Mouse (Mus musculus) granulocyte monocyte progenitor cell, adult 5-6 weeks (primary cell): Measurements from ENCODE around the gene Rab37. TPM values are rescaled to one million over a fixed set of nuclear protein-coding genes. Genes with fewer than 3 reads are reported as not detected.
A peak's percentile ranks its signal among the peaks of the same experiment; 100 is the strongest.

Experiments used
- ATAC-seq: replicated peaks from 2 replicates; pipeline ENCODE4 v1.8.0; 2016; ENCODE audit warnings: mild to moderate bottlenecking, moderate TSS enrichment, inconsistent platforms; ENCODE audit not compliant: poor library complexity, severe bottlenecking
- total RNA-seq, 2 experiments: library from RNA; stranded (forward) in 1 of 2; stranded (reverse) in 1 of 2; fragments of 200-712, 200-1000 nt in 1 of 2; fragments of >200 nt in 1 of 2; fragmentation: Nextera tagmentation in 1 of 2; gene quantifications; 2 replicates each; pipeline ENCODE4 v1.2.3; 2014 to 2017

Rab37 gene
- total RNA-seq, 2 experiments from 2014 or later = 6.5 to 7.1 TPM

DNA sequence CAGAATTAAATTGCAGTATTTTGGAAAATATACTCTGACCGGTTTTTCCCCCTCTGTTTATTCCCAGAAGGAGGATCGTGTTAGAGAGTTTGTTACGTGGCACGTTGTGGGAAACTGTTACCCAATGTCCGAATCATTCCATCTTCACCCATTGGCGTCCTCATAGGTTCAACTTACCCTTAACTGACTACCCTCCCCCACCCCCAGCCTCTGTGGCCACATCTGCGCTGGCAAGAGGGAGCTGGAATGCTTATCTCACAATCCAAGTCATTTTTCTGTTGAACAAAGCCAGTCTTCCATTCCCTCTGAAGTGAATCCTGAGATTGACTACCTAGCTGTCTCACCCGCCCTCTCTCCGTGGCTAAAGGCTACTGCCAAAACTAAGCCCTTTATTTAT lies 71.0 kb downstream of the Rab37 start:
- ATAC-seq = no peak

DNA sequence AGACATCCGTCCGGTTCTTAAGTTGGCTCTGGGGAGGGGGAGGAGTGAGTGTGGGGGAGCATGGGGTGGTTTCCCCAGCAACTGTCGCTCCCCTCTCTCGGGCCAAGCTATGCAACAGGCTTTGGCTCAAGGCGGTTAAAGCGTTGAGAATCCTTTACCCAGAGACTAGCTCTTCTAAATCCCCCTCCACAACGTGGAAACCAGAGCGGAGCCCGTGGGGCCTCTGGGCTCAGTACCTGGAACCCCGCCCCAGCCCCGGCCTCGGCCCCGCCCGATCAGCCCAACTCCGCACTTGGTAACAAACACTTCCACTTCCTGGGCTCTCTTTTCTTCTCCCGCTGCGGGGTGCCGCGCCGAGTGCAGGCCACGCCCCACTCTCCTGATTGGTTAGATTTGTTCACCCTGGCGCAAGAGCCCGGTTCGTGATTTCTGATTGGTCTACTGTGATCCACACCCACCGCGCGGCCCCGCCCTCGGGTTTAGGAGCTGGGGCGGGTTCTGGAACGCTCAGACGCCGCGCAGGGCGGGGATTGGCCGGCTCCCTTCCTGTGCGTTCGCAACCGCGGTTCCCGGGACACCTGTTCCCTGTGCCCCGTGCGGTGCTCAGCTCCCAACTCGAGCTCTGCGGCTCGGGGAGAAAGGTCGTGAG lies 71.7 kb downstream of the Rab37 start, which contains the start of gene Slc9a3r1:
Gene Slc9a3r1, plus strand, starts transcription at position 510 of the 649 bp plus-strand sequence.
- peak; percentile 78 for ATAC-seq

DNA sequence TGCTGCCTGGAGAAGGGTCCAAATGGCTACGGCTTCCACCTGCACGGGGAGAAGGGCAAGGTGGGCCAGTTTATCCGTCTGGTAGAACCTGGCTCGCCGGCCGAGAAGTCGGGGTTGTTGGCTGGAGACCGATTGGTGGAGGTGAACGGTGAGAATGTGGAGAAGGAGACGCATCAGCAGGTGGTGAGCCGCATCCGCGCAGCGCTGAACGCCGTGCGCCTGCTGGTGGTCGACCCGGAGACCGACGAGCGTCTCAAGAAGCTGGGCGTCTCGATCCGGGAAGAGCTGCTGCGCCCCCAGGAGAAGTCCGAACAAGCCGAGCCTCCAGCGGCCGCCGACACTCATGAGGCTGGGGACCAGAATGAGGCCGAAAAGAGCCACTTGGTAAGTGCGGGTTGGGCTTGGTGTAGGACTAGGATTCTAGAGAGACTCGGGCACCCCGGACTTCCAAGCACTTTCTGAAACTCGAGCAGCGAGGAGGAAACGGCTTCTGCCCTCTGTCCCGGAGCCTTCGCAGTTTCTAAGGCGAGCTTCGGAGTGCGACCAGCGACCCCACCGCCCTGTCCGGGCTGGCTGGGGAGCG lies 72.4 kb downstream of the Rab37 start:
- ATAC-seq = peak; percentile 10; the same call in 1 of the 2 replicates

DNA sequence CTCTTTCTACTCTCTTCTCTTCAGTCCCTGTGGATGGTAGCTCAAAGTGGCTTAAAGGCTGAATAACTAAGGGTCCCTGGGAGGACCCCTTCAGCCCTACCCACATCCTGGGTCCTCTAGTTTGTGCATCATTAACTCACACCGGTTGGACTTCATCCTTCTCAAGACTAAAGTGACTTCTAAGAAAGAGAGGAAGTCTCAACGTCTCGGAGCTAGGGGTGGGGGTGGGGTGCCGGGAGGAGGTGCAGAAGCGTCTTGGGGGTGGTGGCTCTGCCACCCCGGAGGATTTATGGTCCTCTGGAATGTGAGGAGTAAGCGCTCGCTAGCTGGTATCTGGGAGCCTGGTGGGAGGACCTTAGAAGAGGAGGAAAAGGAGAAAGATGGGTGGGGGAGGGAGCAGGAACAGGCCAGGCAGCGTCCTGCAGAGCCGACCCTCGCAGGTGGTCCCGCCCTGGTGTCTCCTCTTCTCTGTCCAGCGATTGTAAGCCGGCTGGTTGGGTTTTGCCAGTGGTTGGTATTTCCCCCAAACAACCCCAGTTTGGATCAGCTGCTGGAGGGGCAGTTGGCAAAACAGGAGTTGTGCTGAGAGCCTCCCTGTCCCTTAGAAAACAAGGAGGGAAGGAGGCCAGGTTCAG lies 73.2 kb downstream of the Rab37 start:
- ATAC-seq = no peak

DNA sequence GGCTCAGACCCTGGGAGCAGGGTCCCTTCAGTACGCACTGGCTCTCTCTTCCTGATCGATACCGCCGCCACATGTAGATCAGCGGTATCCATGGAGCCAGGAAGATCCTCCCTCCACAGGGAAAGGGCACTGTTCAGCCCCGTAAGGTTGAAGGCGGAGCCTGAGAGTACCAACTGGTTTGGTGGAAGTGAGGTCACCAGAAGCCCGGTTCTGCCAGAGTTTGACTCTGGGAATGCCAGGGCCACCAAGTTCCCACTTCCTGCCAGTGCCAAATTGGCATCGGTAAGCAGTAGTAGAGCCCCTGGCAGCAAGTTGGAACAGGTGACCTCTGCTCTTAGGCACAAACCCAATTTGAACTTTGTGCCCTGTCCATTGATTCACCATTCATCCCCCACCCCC lies 73.7 kb downstream of the Rab37 start:
- ATAC-seq = no peak

DNA sequence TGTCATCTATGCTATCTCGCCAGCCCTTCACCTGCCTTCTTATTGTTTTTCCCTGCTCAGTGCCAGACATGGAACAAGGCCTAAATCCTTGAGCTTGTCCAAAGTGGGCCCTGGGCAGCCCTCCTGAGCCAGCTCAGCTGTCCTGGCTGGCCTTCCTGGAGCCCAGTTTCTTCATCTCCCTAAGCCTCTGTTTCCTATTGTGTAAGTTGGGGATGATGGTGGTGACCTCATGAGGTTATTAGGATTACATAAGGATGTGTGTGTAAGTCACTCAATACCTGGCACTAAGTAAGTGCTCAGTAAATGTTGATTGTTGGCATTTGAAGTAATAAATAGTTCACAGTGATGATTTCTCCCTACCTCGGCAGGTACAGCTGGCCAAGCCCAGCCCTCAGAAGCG lies 75.5 kb downstream of the Rab37 start:
- ATAC-seq = no peak

DNA sequence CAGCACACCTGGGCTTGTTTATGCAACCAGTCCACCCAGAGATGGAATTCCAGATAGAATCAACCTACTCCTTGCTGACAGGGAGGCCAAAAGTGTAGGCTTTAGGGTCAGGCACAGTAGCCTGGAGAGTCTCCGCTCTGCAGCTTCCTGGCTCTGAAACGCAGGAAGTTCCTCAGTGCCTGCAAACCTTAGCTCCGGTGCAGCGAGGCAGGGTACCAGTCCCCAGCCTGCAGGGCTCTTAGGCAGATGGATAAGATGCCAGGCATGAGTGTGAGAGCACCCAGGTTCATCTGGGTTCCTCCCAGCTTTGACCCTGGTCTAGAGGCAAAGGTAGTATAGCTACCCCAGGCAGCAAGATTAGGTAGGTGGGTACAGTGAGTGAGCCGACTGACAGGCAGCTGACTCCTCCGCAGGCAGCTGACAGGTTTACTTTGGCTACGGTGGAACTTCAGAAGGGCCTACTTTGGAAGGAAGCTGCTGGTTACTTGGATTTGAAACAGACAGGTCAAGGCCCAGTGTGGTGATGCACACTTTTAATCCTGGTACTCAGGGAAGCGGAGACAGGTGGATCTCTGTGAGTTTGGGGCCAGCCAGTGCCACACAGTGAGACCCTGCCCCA lies 76.5 kb downstream of the Rab37 start:
- no peak for ATAC-seq

DNA sequence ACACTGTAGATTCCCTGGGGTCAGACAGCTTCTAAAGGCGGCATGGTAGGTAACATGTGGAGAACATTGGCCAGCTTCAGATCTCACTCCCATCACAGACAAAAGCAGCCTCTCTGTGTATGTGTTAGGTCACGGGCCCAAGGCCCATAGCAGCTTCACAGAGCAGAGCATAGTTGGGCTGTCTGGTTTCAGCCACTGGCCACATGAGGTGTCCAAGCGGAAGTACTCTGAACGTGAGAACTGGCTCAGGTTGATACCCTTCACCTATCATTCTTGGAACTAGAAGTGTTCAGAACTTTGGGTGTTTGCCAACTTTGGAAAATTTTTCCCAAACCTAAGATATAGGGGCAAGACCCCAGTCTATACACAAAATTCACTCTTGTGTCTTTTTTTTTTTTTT lies 78.2 kb downstream of the Rab37 start:
- ATAC-seq = no peak

DNA sequence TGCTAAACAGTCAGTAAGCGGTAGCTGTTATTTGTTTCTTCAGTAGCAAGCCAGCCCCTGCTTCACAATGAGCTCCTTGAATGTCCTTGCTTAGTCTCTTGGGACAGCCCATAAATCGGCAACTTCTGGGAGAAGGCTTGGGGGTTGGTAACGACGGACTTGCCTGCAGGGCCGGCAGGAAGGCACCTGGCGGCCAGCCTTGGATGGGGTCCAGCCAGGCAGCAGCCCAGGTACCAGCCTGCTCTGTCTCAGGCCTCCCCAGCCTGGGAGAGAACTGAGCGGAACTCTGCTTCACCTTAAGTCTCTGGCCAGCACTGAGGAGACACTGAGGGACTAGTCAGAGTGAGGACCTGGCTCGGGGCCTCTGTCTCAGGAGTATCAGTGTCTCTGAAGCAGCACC lies 79.9 kb downstream of the Rab37 start:
- ATAC-seq = no peak

DNA sequence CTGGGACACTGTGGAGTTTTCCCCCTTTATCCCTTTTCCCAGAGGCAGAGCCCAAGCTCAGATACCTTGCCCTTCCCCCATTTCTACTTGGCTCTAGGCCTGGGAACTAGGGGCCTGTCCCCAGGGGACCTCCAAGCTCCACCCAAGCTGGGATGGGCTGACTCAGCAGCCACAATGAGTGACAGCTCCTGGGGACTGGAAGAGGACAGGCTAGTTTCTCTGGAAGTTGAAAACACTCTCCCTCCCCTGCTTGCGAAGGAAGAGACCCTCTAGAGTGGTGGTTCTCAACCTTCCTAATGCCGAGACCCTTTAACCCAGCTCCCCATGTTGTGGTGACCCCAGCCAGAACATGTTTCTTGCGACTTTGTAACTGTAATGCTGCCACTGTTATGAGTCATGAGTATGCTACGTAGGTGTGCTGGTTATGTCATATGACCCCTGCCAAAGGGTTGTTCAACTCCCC lies 81.6 kb downstream of the Rab37 start:
- ATAC-seq = peak; percentile 28; the same call in 1 of the 2 replicates

DNA sequence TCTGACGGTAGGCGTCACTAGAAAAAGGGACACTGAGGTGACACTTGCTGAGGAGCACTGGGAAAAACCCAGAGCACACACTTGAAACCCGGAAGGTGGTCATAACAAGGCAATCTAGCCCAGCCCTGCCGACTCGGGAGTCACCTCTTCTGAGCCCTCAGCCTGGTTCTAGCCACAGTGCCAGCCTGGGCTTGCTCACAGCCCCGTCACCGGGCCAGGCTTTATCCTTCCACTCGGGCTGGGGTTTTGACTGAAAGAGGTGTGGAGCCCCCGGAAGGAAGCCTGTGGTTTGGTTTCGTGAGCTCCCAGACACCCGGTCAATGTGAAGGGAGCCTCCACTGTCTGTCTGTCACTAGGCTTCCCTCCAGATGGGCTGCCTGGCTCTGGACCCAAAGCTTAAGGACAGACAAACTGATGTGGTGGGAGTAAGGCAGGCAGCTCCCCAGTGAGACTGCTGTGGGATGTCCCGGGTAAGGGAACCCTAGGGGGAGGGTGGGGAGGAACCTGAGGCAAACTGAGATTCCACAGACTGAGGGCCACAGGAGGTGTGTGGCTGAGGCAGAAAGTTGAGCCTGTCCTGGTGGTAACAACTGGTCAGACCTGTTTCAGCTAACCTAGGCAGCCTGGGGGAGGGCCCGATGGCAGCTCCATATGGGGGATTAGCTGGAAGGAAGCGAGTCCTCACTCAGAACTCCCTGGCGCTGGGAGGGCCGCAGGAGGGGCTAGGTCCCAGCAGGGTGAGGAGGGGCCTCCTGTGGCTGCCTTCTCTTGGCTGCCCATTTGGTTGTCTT lies 82.5 kb downstream of the Rab37 start:
- ATAC-seq = peak; percentile 75

DNA sequence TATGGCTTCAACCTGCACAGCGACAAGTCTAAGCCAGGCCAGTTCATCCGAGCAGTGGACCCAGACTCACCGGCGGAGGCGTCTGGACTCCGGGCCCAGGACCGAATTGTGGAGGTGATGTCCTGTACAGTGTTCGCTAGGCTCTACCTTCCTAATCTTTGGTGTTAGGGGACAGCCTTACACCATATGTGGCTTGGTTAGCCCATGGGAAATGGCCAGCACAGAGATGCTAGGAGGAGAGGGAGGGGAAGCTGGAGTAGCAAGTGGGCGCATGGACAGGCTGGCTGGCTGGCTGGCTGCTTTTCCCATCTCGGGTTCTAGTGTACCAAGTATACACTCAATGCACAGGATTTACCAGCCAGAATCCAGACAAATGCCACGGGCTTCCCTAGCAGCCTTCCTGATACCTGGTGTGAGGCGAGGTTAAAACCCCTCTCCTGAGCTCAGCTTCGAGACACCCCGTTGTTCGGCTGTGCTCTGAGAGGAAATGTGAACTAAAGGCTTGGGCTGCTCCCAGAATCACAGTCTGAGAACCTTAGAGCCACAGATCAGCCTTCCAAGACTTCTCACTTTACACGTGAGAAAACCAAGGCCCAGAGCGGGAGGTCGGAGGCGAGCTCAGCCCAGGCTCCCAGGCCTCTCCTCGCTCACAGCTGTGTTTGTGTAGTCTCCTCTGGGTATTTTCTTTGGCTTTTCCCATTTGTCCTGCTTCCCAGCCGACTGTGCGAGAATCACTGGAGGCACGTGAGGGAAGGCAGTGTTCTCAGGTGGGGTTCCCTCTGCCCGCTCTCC lies 85.4 kb downstream of the Rab37 start:
- no peak for ATAC-seq

DNA sequence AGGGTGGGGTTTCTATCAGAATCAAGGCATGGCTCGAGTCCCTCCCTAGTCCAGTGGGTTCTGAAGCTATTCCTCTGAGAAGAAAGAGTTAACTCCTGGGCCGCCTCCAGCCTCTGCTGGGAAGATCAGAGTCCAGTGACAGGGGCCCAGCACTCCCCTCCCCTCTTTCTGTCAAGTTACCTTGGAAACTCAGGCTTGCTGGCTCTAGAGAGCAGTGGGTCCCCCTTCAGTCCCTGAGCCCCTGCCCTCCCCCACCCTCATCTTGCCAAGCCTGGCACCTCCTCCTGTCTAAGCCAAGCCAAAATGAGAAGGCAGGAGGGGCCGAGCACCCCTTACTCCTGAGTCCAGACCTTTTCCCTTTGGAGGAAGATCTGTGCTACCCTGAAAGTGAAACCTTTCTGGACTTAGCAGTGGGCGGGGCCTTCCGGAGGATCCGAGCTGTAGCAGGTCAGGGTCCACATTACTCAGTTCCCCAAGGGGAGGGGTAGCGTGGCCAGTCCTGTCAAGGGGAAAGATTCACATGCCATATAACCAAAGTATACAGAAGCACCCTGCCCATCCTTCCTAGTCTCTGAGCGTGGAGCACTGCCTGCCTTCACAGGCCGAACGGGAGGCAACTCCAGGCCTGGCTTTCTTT lies 86.4 kb downstream of the Rab37 start:
- ATAC-seq = no peak

DNA sequence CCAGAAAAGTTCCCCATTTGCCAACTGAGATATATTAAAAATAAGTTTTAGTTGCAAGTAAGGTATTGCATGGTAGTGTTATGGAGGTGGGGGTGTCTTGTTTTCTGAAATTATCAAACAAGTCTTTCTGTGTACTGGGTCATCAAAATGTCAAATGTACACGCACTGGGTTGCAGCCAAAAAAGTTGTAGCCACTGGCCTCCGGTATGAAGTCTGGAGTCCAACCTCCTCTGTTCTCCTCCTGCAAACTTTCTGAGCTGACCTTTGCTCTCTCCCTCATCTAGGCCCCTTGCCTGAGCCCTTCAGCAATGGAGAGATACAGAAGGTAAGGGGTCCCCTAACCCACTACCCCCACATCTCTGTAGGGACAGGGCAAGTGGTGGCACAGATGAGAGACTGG lies 87.5 kb downstream of the Rab37 start:
- ATAC-seq = no peak

DNA sequence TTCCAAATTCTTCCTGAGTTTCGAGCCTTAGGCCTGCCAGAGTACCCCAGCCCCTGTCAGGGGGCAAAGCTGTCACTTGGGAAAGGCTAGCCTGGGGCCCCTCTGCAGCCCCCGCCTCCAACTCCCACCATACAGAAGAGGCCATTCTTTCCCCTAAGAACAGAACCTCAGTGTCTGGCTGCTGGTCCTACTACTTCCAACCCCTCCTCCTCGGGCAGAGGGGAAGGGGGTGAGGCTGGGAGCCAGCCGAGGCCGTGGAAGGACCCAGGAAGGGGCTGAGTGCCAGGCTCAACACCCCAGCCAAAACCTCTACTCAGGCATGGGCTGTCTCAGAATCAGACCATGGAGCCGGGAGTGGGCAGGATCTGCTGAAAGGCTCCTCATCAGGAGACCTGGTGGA lies 88.0 kb downstream of the Rab37 start:
- ATAC-seq = no peak

DNA sequence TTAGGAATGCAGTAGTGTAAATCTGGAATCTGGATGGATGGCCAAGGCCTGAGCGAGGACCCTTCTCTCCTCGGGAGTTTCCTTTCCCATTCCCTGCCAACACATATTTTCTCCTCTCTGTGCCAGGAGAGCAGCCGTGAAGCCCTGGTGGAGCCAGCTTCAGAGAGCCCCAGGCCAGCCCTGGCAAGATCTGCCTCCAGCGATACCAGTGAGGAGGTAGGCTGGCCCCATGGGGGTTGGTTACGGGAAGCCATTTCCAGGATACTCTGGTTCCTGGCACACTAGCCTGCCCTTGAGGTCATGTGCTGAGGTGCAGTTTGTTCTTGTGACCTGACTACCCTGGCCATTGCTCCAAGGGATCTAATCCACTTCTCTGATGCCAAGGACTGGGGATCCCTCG lies 88.7 kb downstream of the Rab37 start:
- no peak for ATAC-seq

DNA sequence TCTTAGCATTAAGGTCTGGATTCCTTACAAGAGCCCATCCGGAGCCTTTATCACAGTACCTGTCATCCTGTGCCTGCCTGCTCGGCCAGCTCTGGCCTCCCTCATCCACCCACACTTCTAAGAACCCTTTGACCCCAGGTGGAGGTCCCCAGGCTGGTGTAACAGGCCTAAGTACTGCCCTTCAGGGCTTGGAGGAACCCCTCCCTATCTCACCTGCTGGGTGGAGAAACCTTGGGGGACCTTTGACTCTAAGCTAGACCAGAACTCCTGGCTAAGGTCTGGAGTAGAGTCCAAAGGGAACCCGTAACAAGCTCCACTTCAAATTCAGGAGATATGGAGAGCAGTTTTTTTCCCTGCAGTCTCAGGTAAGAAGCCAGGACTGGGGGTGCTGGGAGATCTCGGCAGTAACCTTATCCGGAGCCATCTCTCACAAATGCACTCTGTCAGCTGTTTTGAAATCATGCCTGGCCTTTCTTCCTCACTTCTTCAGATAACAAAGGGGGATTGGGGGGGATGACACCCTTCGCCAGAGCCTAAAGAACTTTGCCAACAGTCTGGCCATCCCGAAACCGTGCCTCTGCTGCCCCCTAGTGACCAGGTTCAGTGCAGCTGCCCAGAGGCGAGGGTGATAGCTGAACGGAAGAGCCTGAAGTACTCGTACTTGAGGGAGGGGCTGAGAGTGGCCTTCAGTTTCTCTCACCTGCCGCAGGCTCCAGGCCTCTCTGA lies 90.8 kb downstream of the Rab37 start:
- ATAC-seq = peak; percentile 60

DNA sequence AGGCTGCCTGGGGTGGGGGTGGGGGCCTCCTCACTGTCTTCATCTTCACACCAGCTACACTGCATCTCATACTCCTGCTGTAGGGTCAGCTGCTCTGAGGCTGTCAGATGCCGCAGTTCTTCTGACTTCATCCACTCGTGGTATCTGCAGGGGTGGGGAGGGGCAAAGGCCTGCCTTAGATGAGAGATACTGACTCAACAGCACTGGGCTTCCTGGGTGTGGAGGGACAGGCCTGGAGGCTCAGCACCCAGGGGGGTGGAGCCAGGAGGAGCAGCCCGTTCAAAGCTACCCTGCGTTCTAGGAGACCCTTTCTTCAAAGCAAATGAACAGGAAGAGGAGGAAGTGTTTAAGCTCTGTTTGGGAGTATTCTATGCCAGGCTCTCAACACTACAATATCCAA lies 93.7 kb downstream of the Rab37 start:
- no peak for ATAC-seq

DNA sequence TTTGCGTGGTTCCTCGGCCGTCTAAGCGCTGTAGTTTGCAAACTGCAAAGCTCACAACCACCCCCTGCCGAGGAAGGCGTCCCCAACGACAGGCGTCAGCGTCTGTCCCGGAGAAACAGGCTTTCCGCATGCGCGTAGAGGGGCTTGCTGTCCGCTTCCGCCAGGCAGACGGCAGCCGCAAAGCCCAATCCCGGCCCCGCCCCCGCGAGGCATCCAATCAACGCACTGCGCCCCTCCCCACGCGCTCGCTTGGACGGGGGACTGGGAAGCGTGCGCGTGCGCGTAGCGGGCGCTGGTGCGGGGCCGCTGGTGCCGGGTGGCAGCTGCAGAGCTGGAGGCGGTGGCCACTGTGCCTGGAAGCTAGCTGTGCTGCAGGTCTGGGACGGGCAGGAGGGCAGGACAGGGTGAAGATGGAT lies 96.0 kb downstream of the Rab37 start, which contains the start of gene Tmem104:
Gene Tmem104, plus strand, starts transcription at position 264 of the 416 bp plus-strand sequence.
- ATAC-seq = peak; percentile 68
